Mouse (Mus musculus) embryonic stem cell, embryonic (primary cell): ENCODE results near the gene C1ra.

Source experiments
- CTCF ChIA-PET, 4 experiments: fragments of 300-600 bp in 2 of 4; fragments of 350-600 bp in 2 of 4; sonication (Branson Sonifier 250); formaldehyde crosslinking; loops; one replicate each; lab custom pipeline; 2022; ENCODE audit warnings: inconsistent platforms in 2 of 4; lab: Charles Lee
- POLR2A ChIA-PET, 4 experiments: fragments of 300-600 bp in 2 of 4; fragments of 350-600 bp in 2 of 4; sonication (Branson Sonifier 250); formaldehyde crosslinking; loops; one replicate each; lab custom pipeline; 2022; ENCODE audit warnings: antibody characterized with exemption in 4 of 4, inconsistent platforms in 1 of 4; lab: Charles Lee

Gene C1ra

DNA sequence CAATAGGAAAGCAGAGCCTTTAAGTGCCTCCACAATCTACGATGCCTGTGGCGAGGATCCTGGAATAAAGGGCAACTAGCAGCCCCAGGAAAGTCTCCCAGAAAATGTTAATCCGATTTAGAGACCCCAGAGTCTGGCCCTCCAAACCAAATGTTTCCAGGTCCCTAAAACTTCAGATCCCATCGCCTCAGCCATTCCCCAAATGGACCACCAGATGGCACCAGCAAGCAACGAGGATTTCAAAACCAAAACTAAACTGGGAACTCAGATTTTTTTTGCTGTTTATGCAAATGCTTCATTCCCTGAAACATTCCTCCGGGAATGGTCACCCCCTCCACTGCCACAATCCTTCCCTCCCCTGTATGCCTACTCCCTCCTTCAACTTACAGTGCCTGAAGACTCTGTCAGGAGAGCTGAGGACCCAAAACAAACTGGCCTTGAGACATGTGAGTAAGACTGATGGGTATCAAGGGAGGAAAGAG, at the start of gene C1ra:
C1ra (plus strand) TSS at position 51 of the 482 bp plus-strand sequence.
- ChIA-PET POLR2A (interaction anchor here in 2 of 4 experiments (0.7 to 1.0 kb wide), 2 partner anchors 20 to 293 kb away, joined by 3 read pairs; partner anchors contain the start of gene C1rl (in 1 of the 2)), CTCF (interaction anchor here (0.7 to 1.7 kb wide), 14 partner anchors 18 to 325 kb away, joined by 3 to 6 read pairs (median 3); partner anchors contain the start of genes C1rl (in 3 of the 4), C1s1 (in 2 of the 4) and C1rb (in 1 of the 4))

DNA sequence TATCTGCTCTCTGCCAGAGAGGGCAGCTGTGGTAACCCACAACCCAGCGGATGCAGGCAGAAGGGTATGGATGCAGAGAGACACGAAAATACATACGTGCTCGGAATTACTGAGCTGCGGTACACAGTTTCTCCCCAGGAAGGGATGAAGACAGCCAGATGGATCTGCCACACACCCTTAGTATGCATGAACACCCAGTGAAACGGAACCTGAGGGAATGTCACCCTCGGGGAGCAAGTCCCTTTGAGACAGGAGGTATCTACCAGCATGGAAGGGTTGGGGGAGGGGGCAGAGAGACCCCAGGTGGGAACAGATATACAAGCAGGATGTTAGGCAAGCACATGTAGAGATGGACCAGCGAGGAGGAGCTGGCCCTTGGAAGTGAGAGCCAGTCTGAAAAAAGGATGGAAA, 48.3 kb upstream of the C1ra start:
- ChIA-PET POLR2A (interaction anchor here in 3 of 4 experiments (0.7 to 5.3 kb wide), 12 partner anchors 10 to 278 kb away, joined by 3 to 65 read pairs (median 4); partner anchors contain the start of genes Pex5 (in 2 of the 3) and Ptpn6 (in 1 of the 3)), CTCF (interaction anchor here in 2 of 4 experiments (0.6 to 0.7 kb wide), 2 partner anchors 9 to 16 kb away, joined by 3 read pairs; no protein-coding TSS in a partner anchor)

DNA sequence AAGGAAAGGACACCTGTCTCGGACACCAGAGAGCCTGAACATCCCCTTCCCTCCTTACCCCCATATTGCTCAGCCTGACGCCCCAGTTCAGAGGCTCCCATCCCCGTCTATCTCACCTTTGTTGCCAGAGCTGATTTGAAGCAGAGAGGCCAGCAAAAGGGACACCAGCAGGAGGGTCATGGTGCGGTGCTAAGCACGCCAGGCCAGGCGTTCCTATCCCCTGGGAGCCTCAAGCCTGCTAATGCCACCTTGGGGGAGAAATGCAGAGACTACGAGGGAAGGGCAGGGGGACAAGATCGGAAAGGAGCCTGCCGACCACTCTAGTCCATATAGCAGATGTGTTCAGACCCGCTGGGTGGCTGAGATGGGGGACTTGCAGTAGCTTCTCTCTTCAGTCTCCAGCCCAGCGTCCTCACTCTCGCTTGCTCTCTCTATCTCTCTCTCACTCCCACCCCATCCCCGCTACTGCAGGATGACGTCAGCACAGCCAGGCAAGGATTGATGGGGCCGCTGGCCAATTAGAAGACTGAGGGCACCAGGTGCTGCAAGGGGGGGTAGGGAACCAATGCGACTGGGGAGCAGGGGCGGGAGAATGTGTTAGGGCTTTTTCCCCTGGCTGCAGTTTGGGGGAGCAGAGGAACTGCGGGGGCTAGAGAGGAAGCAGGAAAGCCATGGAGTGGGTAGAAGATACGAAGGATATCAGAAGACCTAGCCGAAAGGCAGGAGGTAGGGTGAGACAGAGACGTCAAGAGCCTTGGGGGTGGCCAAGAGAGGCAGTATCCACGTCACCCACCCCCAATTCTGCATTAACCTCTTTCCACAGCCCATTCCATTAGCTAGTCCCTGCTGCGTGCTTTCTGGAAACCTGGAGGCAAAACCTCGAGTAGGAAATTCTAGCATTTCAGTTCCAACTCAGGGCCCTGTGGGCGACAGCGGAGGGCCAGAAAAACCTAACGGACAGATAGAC, 47.6 kb upstream of the C1ra start, which contains the start of gene Clstn3:
Clstn3 (minus strand) TSS at position 490 of the 967 bp plus-strand sequence.
- ChIA-PET CTCF (interaction anchor here in 3 of 4 experiments (0.6 to 1.4 kb wide), 4 partner anchors 8 to 49 kb away, joined by 3 to 4 read pairs (median 3); no protein-coding TSS in a partner anchor), POLR2A (interaction anchor here in 3 of 4 experiments (0.7 to 5.3 kb wide), 18 partner anchors 10 to 277 kb away, joined by 3 to 65 read pairs (median 4); partner anchors contain the start of genes Pex5 (in 2 of the 3), Grcc10 (in 1 of the 3) and Ptpn6 (in 1 of the 3))

DNA sequence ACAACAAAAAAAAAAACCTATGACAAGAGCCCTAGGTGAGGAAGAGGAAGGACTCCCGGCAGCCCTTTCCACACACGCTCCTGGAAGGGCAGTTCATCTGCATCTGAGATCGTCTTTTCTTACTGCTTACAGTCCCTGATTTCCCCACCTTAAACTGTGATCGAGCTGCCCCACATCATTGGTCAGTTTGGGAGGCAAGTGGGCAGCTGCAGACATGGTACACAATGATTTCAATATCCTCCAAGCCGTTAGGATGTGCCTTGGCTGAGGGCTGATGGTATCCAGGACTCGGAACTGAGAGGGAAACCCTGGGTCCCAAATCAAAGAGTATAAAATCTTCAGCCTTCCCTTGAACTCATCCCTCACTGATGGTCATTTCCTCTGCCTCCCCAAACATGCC, 46.9 kb upstream of the C1ra start:
- ChIA-PET CTCF (interaction anchor here in 3 of 4 experiments (0.7 to 1.4 kb wide), 3 partner anchors 15 to 50 kb away, joined by 3 to 4 read pairs (median 3); no protein-coding TSS in a partner anchor), POLR2A (interaction anchor here in 3 of 4 experiments (0.6 to 5.3 kb wide), 12 partner anchors 9 to 1777 kb away, joined by 3 to 65 read pairs (median 4); partner anchors contain the start of genes Grcc10 (in 1 of the 3), Pex5 (in 1 of the 3) and Ptpn6 (in 1 of the 3))

DNA sequence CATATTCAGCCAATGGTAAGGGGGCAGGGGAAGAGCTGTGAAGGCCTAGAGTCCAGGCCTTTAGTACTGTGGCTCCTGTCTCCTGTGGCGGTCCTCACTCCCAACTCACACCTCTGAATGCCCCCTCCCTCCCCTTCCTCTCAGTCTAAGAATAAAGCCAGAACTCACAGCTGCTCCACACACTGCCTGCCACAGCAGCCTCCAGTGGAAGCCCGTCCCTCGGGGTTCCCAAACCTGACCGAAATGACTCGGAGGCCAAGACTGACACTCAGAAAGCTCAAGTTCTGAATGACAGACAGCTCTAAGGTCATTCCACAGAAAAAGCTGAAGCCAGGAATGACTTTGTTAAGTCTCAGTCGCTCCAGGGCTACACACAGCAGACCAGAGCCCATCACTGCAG, 46.5 kb upstream of the C1ra start:
- POLR2A ChIA-PET: interaction anchor here in 2 of 4 experiments (0.6 to 5.3 kb wide), 8 partner anchors 9 to 1777 kb away, joined by 3 to 65 read pairs (median 6); partner anchors contain the start of gene Grcc10 (in 1 of the 2)
- CTCF ChIA-PET: interaction anchor here (0.5 to 1.4 kb wide), 4 partner anchors 14 to 50 kb away, joined by 3 to 4 read pairs (median 3); no protein-coding TSS in a partner anchor

DNA sequence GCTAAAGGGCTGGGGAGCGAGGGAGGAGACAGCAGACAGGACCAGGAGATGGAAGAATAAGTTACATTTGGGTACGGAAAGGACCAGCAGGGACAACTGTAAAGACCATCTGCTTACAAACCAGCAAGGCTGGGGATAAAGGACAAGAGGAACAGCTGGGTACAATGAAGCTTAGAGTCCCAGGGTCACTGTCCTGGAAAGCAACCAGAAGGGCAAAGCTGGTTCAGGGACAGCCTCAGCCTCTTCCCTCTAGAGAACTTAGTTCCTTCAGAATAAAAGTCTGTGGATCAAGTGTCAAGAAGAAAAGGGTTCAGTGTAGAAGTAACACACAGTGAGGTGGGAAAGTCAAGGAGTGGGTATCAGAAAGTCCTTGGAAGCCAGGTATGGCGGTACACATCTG, 41.1 kb upstream of the C1ra start:
- ChIA-PET CTCF (interaction anchor here in 2 of 4 experiments (0.5 to 1.5 kb wide), 3 partner anchors 10 to 231 kb away, joined by 3 read pairs; no protein-coding TSS in a partner anchor), POLR2A (interaction anchor here in 3 of 4 experiments (0.8 to 12.7 kb wide), 4 partner anchors 9 to 270 kb away, joined by 6 to 139 read pairs (median 14); partner anchors contain the start of genes Grcc10 (in 1 of the 3) and Pex5 (in 1 of the 3))

DNA sequence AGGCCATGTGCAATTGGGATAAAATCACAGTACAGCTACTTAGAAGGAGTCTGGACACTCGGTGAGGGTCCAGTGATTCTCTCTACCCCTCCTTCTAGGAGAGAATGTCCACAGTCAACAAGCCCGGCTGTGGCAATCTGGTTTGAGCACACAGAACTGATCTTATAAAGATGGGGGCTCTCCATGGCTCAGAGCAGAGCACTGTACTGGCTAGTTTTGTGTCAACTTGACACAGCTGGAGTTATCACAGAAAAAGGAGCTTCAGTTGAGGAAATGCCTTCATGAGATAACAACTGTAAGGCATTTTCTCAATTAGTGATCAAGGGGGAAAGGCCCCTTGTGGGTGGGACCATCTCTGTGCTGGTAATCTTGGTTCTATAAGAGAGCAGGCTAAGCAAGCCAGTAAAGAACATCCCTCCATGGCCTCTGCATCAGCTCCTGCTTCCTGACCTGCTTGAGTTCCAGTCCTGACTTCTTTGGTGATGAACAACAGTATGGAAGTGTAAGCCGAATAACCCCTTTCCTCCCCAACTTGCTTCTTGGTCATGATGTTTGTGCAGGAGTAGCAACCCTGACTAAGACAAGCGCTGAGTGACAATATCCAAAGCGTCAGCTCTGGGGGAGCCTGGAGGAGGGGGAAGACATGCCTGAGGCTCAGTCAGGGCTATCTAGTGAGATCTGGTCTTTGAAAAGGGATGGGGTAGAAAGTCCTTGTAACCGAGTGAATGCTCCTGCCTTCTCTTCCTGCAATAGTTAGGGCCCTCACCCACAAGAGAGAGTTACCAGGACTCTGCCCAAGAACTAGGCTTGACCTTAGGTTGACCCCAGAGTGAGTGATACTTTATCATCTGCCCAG, 40.2 kb upstream of the C1ra start:
- CTCF ChIA-PET: interaction anchor here (0.5 to 1.6 kb wide), 36 partner anchors 8 to 1646 kb away, joined by 3 to 18 read pairs (median 3); partner anchors contain the start of genes C1rl (in 3 of the 4), C1ra (in 1 of the 4), Clstn3 (in 1 of the 4) and Pex5 (in 1 of the 4)
- POLR2A ChIA-PET: interaction anchor here (0.5 to 12.7 kb wide), 23 partner anchors 7 to 884 kb away, joined by 3 to 139 read pairs (median 5); partner anchors contain the start of genes Emg1 (in 2 of the 4), Grcc10 (in 2 of the 4), Pex5 (in 2 of the 4) and Phb2 (in 2 of the 4)

DNA sequence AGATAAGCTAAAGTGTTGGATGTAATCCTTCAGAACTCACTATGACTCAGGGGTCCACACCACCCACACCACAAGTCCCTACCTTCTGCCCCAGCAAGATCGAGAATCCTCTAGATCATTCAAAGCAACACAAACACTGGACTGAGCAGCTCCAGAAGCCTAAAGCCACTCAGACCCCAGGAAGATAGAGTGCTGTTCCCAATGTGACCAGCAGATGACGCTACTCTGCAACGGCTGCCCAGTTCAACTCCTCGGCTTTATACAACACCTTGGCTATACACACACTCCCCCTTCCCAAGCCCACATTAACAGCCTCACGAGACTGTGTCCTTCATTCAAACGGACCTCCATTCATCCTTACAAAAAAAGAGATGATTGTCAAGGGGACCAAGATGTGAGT, 39.4 kb upstream of the C1ra start:
- POLR2A ChIA-PET: interaction anchor here (0.5 to 12.7 kb wide), 24 partner anchors 8 to 883 kb away, joined by 3 to 139 read pairs (median 4); partner anchors contain the start of genes Emg1 (in 2 of the 4), Grcc10 (in 2 of the 4), Pex5 (in 2 of the 4) and Phb2 (in 2 of the 4)
- CTCF ChIA-PET: interaction anchor here (0.5 to 1.6 kb wide), 37 partner anchors 8 to 1646 kb away, joined by 3 to 18 read pairs (median 3); partner anchors contain the start of genes C1rl (in 3 of the 4), C1ra (in 1 of the 4), Clstn3 (in 1 of the 4) and Pex5 (in 1 of the 4)

DNA sequence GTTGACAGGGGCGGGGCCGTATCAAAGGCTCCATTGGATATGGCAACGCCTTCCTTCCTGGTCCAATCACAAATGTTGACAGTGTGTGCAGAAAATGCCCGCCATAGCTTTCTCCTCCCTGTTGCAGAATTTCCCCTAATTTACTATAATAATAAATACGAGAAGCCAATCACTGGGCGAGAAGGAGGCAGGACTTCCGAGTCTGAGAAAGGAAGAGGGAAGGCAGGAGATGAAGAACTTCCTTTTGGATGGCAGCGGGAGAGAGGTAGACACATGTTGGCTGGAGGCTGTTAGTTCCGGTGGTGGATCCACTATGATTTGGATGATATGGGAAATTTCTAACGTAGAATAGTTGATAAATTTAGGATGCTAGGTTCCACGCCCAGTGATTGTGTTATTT, 37.6 kb upstream of the C1ra start:
- POLR2A ChIA-PET: interaction anchor here (0.6 to 12.7 kb wide), 52 partner anchors 8 to 1805 kb away, joined by 3 to 139 read pairs (median 4); partner anchors contain the start of genes C1rl (in 3 of the 4), Pex5 (in 3 of the 4), Atn1 (in 2 of the 4) and Gm45234 (in 2 of the 4)
- CTCF ChIA-PET: interaction anchor here in 2 of 4 experiments (0.7 to 1.7 kb wide), 11 partner anchors 12 to 1805 kb away, joined by 3 to 14 read pairs (median 4); partner anchors contain the start of genes Pex5 (in 2 of the 2), C1rl (in 1 of the 2), C1s1 (in 1 of the 2) and Lpcat3 (in 1 of the 2)

DNA sequence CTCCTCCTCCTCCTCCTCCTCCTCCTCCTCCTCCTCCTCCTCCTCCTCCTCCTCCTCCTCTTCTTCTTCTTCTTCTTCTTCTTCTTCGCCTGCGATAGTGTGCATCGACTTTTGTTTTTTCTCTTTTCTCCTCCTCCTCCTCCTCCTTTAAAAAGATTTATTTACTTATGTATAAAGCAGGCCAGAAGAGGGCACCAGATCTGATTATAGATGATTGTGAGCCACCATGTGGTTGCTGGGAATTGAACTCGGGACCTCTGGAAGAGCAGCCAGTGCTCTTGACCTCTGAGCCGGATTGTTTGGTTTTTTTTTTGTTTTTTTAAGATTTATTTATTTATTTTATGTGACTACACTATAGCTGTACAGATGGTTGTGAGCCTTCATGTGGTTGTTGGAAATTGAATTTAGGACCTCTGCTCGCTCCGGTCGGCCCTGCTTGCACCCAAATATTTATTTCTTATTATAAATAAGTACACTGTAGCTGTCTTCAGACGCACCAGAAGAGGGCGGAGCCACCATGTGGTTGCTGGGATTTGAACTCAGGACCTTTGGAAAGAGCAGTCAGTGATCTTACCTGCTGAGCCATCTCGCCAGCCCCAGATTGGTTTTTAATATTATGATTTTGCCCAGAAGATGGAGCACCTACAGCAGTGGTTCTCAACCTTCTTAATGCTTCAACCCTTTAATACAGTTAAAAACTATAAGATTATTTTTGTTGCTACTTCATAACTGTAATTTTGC, 36.7 kb upstream of the C1ra start:
- ChIA-PET CTCF (interaction anchor here in 2 of 4 experiments (0.7 to 1.7 kb wide), 10 partner anchors 11 to 1806 kb away, joined by 3 to 14 read pairs (median 4); partner anchors contain the start of genes Pex5 (in 2 of the 2), C1rl (in 1 of the 2), C1s1 (in 1 of the 2) and Lpcat3 (in 1 of the 2)), POLR2A (interaction anchor here in 3 of 4 experiments (0.5 to 12.7 kb wide), 56 partner anchors 10 to 716 kb away, joined by 3 to 139 read pairs (median 5); partner anchors contain the start of genes C1rl (in 3 of the 3), Grcc10 (in 3 of the 3), Pex5 (in 3 of the 3) and Clstn3 (in 2 of the 3))

DNA sequence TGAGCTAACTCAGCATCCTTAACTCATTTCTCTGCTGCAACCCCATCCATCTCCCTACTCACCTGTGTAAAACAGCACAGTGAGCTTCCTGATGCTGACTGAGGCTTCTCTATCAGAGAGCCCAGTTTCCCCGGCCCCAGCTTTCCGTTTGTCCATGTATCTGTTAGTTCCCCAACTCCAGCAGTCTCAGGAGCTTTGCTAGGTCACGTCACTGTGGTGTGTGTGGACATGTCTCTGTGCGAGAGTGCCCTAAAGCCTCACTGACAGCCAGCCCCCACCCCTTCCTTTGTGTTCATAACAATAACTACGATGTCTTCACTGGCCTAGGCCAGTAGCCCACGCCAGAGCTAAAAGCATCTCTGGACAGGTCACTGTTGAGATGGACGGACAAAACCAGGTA, 36.0 kb upstream of the C1ra start:
- ChIA-PET POLR2A (interaction anchor here (0.5 to 12.7 kb wide), 62 partner anchors 7 to 1868 kb away, joined by 3 to 139 read pairs (median 4); partner anchors contain the start of genes C1rl (in 3 of the 4), Clstn3 (in 3 of the 4), Grcc10 (in 3 of the 4) and Pex5 (in 3 of the 4)), CTCF (interaction anchor here in 2 of 4 experiments (0.5 to 1.3 kb wide), 11 partner anchors 9 to 455 kb away, joined by 3 to 8 read pairs (median 4); partner anchors contain the start of genes C1rl (in 2 of the 2), Pex5 (in 2 of the 2) and Mlf2 (in 1 of the 2))

DNA sequence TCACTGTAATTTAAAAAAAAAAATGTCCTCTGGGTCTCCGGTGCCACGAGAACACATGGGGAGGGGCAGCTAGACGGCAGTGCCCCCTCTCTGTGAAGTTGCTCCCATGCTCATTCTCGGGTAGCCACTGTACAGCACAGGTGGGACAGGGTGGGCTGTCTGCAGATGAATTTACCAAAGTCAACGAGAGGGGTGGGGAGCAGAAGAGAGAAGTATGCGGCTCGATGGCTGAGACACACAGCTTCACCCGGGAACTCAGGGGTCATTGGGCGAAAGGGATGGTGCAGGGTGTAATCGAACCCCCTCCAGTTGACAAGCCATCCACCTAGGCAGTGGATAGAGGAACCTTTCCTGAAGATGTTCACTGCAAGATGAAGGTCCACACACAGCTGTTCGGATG, 35.4 kb upstream of the C1ra start:
- ChIA-PET CTCF (interaction anchor here in 2 of 4 experiments (0.6 to 1.3 kb wide), 8 partner anchors 9 to 329 kb away, joined by 3 to 8 read pairs (median 4); partner anchors contain the start of genes C1rl (in 2 of the 2), Pex5 (in 2 of the 2) and Atn1 (in 1 of the 2)), POLR2A (interaction anchor here (0.7 to 12.7 kb wide), 66 partner anchors 8 to 1869 kb away, joined by 3 to 139 read pairs (median 4); partner anchors contain the start of genes C1rl (in 3 of the 4), Clstn3 (in 3 of the 4), Grcc10 (in 3 of the 4) and Pex5 (in 3 of the 4))

DNA sequence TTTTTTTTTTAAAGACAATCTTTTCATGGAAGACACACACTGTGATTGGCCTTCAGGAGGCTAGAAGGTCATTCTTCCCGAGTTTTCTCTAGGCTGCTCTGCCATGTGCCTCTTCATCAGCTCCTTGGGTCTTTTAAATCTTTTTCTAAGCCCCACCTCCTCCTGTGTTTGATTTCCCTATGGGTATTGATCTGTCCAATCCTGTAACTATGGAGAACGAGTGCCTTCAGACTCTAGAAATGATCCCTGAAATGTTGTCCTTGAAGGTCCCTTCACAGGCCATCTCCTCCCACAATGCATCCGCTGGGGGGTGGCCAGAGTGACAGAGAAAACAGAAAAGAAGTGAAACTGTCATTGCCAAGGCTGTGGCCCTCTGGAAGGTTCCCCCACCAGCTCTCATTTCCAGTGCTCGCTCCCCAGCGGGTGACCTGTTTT, 35.0 kb upstream of the C1ra start:
- POLR2A ChIA-PET: interaction anchor here (0.7 to 12.7 kb wide), 55 partner anchors 8 to 1869 kb away, joined by 3 to 139 read pairs (median 5); partner anchors contain the start of genes Clstn3 (in 3 of the 4), C1rl (in 2 of the 4), Grcc10 (in 2 of the 4) and Pex5 (in 2 of the 4)

More for the DNA sequence above, 35.0 kb upstream of the C1ra start:
- CTCF ChIA-PET: interaction anchor here in 1 of 4 experiments (0.7 to 1.3 kb wide), 2 partner anchors 16 to 279 kb away, joined by 3 to 4 read pairs; partner anchors contain the start of genes Atn1 and C1rl
